Mouse (Mus musculus) left cerebral cortex, adult 9 months (tissue): ENCODE measurements at regions not wholly inside any gene's neighbourhood (a gene's known extent, or its start where the extent isn't known, plus 50 kb on each side); places are given as distances from the start of the nearest gene placed in this dataset.
A peak's percentile ranks its signal among the peaks of the same experiment; 100 is the strongest.

ENCODE experiments used
- DNase-seq, 2 experiments: peaks; one replicate each; pipeline ENCODE4 v3.0.0; 2022; ENCODE audit warnings: low spot score in 2 of 2

DNA sequence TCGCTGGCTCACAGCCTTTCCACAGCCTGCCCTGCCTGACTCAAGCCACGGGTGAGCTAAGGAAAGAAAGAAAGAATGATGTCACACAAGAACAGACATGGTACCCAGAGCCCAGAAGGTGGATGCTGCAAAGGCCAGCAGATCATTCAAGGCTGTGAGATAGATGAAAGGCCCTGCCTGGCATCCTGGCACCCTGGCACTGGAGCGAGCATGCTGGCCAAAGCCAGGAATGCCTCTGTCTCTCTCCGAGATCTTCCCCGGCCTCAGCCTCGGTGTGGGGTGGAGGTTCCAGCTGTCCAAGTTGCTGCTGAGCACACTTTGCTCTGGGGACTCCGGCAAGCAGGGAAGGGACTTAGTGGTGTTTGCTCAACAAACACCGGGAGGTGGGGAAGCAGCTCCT, 116.4 kb upstream of the Lhx5 start:
- DNase-seq = no peak

- no peak for DNase-seq
Measured at GRCm38 (mm10) chr5:120318951-120319350, 112.5 kb upstream of the Lhx5 start.

DNA sequence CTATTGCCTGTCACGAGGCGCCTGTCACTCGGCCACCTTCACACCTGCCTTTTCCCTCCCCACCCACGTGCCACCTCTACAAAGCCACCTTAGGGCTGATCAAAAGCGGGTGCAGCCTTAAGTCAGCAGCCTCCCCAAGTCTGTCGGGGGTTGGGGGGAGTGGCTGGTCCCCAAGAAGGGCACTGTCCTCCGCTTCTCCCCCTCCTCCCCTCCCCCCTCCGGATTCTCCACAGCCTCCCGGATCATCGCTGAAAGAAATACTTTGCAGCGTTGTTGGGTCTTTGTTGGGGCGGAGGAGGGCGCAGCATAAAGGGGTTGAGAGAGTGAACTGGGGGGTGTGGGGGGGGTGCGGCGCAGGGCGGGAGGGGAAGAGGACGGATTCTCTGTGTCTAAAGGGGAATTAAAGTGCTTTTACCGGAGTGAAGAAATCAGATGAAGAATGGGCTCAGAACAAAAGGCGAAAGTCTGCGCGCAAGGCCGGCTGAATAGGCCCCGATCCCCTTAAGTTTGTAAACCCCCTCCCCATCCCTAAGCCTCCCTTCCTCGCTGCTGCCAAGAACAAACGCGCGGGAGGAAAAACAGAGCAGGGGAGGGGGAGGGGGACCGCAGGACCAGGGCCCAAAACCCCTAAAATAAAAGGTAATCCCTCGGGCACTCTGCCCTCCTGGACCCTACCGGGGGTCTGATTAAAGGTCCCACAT, 109.3 kb upstream of the Lhx5 start:
- DNase-seq = no peak

DNA sequence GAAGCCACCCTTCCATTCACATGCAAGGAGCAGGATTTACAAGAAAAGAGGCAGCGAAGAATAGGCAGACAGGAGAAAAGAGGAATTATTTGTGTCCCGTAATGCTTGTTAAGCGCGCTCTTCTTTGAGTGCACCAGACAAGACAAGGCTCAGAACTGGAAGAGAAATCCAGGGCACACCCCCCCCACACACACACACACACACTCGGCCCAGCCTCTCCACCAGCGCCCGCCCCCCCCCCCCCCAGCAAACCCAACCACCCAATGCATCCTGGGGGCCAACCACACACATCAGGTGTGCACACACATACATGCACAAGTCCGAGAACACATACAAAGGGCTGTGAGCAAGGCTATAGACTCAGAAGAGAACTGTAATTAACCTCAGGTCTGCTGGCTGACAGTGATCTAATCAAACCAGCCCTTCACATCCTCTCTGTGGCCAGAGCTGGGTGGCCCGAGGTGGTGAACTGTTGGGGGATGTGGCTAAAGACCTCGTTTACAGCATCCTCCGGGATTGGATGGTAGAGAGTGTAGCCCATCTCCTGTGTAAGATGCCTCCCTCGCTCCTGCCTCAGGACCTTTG, 108.7 kb upstream of the Lhx5 start:
- no peak for DNase-seq

DNA sequence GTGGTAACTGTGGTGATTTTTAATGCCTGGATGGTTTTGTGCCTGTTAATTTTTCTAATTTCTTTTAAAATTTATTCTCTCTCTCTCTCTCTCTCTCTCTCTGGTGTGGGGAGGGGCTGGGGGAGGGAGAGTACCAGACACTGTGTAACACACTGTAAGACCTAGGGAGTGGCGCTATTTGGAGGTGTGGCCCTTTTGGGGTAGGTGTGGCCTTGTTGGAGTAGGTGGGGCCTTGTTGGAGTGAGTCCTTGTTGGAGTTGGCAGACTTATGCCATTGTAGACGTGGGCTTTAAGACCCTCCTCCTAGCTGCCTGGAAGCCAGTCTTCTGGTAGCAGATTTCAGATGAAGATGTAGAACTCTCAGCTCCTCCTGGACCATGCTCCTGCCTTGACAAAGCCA, 107.4 kb upstream of the Lhx5 start:
- DNase-seq = no peak

- DNase-seq = no peak
Measured at GRCm38 (mm10) chr5:120325386-120325910, 106.1 kb upstream of the Lhx5 start.

- DNase-seq = peak in 1 of 2 experiments; percentile 33
Measured at GRCm38 (mm10) chr5:120332030-120332429, 99.5 kb upstream of the Lhx5 start.

- DNase-seq = no peak
Measured at GRCm38 (mm10) chr5:120339162-120339561, 92.3 kb upstream of the Lhx5 start.

GRCm38 (mm10) chr5:120340696-120341231, 90.7 kb upstream of the Lhx5 start:
- DNase-seq = no peak

- DNase-seq = no peak
Measured at GRCm38 (mm10) chr5:120350461-120350860, 81.0 kb upstream of the Lhx5 start.

GRCm38 (mm10) chr5:120351827-120352226, 79.7 kb upstream of the Lhx5 start:
- no peak for DNase-seq

DNA sequence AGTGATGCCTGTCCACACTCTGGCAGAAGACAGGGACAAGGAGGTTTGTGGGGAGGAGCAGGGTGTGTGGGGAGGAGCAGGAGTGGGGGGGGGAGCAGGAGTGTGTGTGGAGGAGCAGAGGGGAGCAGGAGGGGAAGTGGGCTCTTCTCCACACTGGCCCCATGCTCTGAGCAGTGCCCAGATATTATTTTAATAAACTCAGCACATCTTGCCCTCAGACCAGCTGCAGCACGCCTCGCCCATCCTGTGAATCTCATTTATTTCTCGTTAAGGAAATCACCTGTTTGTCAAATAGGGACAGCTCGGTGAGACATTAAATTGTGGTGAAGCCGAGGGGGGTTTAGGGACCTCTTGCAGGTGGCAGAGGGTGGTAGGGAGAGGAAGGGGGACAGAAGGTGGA, 77.8 kb upstream of the Lhx5 start:
- DNase-seq = no peak

DNA sequence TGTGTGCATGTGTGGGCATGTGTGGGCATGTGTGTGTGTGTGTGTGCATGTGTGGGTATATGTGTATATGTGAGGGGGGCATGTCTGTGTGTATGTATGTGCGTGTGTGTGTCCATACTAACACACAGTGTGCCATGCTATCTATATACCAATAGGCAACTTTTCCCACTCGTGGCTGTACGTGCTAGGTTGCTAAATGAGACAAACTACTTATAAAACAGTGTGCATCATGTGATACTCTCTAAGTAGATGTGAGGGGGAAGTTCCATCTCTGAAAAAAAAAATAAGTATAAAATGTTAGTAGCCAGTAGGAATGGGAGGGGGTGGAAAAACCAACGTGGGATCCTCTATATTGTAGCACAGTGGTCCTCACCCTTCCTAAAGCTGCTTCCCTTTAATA, 74.5 kb upstream of the Lhx5 start:
- no peak for DNase-seq

- DNase-seq = no peak
Measured at GRCm38 (mm10) chr5:120358084-120358690, 73.3 kb upstream of the Lhx5 start.

- peak; percentile 4 to 21 for DNase-seq
Measured at GRCm38 (mm10) chr5:120365950-120366467, 65.5 kb upstream of the Lhx5 start.

DNA sequence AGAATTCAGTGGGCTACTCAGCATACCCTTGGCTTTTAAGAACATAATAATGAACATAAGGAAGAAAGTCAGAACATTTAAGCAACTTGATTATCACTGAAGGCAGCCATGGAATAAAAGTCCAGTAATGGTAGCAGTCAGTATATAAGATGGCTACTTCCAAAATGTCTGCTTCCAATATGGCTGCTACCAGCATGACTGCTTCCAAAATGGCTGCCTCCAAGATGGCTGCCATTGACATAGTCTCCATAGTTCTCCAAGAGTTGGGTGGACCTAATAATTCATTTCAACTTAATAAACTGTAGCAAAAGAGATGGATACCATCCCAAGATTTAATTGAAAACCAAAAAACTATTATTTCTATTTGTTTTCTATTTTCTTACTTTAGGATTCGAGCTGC, 62.7 kb upstream of the Lhx5 start:
- no peak for DNase-seq

- DNase-seq = no peak
Measured at GRCm38 (mm10) chr5:120371176-120371819, 60.2 kb upstream of the Lhx5 start.

DNA sequence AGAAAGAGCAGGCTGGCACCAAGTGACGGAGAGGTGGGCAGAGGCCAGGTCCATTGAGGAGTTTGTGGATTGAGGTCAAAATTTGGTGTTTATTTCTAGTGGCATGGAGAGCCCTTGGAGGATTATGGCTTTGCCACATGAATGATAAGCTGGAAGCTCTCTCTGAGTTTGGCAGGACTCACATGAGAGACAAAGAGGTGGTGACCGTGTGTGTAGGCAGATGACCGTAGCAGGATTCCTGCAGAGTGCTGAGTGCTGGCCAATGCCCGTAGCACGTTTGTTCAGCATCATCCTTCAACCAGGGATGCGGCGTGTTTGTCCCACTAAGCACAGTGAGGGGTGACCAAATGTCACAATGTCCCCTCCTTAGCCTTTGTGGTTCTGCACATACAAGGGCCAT, 58.1 kb upstream of the Lhx5 start:
- DNase-seq = no peak
